Mouse (Mus musculus) spleen, postnatal 36 days (tissue): Measurements from ENCODE around the gene Capzb.

Source experiments
- DNase-seq, 2 experiments: peaks; one replicate each; pipeline ENCODE4 v3.0.0; 2022; ENCODE audit warnings: low spot score in 2 of 2, mixed read lengths in 1 of 2

Capzb gene

DNA sequence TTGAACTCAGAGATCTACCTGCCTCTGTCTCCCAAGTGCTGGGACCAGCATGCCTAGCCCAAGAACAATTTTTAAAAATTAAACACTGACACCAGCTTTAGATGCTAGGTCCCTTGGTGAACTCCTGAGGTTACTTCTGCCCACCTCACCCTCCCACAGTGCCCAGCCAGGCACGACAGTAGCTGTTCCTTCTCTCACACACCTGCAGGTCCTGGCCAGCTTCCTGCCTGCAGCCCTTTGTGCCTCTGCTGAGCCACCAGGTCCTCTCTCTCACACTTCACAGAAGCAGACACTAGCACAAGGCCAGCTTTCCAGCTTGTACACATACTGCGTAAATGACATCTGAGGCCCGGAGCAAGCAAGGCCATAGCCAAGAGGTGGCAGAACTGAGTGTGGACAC lies 112.8 kb downstream of the Capzb start:
- DNase-seq: peak; percentile 72 to 76

DNA sequence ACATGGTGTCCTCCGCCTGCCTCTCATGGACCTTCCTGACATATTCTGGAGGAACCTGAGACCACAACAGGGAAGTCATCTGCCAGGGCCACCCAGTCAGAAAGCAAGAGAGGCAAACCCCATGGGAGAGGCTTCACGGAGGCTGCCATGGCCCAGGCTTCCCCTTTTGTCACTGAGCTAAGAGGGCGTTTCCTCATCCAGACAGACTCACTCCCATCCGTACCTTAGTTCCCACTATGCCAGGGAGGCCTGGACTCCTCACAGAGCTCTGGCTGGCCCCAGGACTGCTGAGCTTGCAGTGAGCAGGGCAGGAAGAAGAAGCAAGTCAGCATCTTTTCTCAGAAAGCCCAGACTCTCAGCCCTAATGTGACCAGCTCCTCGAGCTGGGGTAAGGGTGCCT lies 115.2 kb downstream of the Capzb start:
- peak; percentile 84 to 85 for DNase-seq

GRCm38 (mm10) chr4:139309651-139310050 lies 117.0 kb downstream of the Capzb start:
- no peak for DNase-seq

GRCm38 (mm10) chr4:139310171-139310898 lies 117.6 kb downstream of the Capzb start, which contains the start of the genes Pqlc2 and Akr7a5:
Pqlc2 (minus strand) TSS chr4:139310708.
Akr7a5 (plus strand) TSS chr4:139310744.
- peak; percentile 94 to 95 for DNase-seq

DNA sequence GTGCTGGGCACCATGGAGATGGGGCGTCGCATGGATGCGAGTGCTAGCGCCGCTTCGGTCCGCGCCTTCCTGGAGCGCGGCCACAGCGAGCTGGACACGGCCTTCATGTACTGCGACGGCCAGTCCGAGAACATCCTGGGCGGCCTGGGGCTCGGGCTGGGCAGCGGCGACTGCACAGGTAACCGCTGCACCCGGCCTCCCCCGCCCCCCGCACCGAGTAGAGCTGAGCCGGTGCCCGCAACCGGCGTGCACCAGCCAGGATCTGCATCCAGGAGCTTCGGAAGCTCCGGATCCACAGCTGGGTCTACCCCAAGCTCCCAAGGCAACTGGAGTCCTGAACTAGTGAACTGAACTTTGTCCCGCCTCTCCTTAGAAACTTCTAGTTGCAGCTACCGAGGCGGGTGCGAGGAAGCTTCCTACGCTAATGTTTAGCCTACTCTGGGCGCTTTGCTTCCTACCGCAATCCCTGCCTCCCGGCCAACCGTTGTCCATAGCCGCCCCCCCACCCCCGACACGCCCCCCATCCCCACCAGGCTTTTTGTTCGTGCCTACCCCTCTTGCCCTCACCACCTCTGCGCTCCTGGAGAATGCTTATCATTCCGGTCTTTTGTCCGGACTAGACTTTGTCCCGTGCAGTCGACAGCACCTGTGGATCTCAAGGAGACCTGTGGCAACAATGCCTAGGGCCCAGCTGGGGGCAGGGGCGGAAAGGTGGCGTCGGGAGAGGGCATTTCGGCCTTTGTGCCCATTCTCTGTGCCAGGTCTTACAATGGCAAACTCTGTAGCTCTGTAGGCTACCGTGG lies 118.4 kb downstream of the Capzb start:
- DNase-seq: no peak

DNA sequence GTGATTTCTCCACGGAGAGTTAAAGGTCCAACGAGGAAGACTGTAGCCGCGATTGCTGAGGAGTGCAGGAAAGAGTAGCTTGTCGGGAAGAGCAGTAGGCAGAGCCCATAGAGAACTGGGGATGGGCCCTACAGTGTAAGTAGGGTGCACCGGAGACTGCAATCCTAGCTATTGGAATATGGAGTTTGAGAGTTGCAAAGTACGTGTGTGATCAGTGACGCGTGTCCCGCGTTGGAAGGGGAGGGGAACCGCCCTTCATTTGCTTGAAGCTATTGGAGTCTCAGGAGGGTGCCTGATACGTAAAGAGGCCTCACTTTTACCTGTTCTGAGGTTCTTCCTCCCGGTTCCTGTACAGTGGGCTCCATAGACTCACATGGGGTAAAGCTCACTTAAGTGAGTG lies 119.0 kb downstream of the Capzb start:
- no peak for DNase-seq

DNA sequence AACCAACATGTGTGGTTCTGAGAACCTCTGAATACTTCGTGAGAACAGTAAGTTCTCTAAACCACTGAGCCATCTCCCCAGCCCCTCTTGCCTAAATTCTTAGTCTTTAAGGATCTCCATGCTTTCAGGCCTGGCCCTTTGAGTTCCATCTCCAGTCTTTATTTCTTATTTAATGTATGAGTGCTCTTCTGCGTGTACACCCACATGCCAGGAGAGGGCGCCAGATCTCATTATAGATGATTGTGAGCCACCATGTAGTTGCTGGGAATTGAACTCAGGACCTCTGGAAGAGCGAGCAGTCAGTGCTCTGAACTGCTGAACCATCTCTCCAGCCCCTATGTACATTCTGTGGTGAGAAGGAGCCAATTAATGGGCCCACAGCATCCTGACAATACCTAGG lies 119.9 kb downstream of the Capzb start:
- peak in 1 of 2 experiments; percentile 56 for DNase-seq

DNA sequence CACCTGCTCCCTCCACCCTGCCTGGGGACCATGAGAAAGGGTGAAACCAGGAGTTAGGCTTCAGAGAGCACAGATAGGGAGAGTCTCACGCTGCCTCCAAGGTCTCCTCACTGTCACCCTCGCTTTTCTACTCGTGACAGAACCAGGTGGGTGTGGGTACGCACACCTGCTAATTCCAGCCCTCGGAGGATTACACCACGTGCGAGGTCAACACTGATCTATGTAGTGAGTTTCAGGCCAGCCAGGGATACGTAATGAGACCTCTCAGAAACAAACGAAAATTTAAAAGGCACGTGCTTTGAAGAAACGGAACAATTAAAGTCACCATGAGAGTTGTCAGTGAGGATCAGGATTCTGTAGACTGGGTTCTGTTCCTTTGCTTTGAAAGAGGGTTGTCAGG lies 125.8 kb downstream of the Capzb start:
- DNase-seq: no peak

DNA sequence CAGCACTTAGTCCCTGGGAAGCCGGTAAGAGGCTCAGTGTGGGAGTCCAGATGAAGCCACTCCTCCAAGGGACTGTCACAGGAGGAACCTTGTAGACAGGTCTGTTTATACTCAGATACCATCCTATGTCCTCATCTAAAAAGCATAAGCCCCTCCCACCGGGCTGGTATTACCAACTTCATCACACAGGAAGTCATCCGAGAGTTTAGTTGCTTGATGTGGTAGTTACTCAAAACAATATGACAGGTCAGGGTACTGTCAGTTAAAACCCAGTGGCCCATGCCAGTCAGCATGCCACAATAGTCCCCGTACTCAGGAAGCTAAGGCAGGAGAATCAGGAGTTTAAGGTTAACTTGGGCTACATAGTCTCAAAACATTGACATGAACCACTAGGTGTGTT lies 127.0 kb downstream of the Capzb start:
- DNase-seq: no peak

GRCm38 (mm10) chr4:139330605-139331004 lies 137.9 kb downstream of the Capzb start:
- DNase-seq: peak; percentile 83 to 88

DNA sequence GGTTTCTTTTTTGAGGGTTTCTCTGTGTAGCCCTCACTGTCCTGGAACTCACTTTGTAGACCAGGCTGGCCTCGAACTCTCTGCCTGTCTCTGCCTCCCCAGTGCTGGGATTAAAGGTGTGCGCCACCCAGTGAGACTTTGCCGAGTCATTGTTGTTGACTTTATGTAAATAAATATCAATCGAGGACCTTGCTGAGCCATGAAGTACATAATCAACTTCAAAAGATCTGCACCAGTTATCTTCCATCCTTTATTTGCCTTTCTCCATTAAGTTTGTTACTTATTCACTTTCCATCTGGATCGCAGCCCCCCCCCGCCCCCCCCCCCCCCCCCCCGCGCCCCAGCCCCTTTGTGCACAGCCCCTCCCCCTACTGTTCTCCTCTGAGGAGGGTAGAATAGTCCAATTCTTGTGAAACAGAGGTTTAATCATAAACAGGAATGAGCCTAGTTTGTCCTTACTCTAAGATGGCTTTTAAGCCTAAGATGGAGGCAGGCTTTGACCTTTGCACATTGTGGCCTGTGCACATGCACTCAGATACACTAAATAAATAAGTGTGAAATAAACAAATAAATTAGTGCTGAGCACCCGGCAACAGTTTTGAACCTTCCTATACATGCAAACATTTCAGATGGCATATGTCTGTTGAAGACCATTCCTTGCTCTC lies 142.1 kb downstream of the Capzb start:
- no peak for DNase-seq

DNA sequence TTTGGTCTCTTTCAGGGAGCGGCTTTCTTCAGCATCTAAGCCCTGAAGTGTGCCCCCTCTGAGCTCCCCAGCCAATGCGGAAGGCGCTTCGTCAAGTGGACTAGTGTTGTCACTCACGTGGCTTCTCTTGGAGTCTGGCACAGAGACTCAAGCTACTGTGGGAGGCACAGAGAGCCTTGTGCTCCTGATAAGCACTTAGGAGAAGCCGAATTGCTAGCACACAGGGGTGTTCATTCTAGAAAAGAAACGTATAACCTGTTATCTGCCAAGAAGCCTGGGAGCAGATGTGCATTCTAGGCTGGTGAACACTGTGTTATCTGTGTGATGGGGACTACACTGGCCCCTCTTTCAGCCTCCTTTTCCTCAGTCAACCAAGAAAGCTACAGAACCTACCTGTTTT lies 142.8 kb downstream of the Capzb start:
- no peak for DNase-seq

DNA sequence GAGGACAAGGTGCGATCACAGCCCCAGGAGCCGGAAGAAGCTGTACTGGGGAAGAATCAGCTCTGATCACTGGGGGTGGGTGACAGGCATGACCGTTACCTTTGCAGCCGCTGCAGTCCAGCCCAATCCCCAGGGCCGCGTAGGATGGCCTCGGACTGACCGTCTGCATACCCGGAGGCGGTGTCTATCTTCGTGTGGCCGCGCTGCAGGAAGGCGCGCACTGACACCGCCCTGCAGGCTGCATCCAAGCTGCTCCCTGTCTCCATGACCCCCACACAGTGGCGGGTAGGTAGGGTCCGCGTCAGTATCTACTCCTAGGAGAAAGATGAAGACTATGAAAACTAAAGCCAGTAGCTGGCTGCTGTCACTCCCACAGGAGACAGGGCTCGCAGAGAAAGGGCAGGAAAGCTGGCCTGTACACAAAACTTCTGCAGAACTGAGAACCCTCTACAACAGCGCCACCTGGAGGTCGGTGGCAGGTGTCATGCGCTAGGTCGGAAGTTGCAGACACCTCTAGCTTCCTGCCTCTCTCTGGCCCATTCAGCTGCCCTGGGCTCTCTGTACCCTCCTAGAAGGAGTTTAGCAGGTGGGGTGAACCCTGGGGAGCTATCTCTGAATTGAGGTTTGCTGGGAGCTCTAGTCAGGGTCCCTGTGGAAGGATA lies 144.3 kb downstream of the Capzb start:
- DNase-seq: peak; percentile 69 to 78

DNA sequence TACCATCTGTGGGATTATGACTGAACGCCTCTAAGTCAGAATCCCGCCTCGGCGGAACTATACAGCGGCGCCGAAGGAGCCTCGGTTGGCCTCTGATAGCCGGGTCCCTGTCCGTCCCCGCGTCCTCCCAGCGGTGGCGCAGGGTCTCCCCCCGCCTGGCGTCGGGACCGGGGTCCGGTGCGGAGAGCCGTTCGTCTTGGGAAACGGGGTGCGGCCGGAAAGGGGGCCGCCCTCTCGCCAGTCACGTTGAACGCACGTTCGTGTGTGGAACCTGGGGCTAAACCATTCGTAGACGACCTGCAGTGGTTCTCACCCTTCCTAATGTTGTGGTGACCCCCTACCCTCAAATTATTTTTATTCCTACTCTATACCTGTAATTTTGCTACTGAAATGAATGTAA lies 145.4 kb downstream of the Capzb start:
- DNase-seq: no peak

DNA sequence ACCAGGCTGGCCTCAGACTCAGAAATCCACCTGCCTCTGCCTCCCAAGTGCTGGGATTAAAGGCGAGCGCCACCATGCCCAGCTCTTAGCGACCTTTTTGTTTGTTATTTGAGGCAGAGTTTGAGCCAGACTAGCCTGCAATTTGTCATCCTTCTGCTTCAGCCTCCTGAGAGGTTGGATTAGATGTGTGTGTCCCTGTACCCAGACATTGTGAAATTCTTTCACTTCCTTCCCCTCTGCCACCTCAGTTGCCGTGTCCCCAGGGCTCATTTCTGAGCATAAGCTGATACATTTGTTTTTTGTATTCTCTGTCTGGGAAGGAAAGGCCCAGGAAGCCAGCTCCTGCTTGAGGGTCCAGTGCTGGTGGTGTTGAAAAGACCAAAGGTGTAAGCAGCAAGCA lies 148.1 kb downstream of the Capzb start:
- DNase-seq: no peak
